Mouse (Mus musculus): ENCODE data around the gene Clptm1.
"Not testable (repeated sequence)": the region's sequence is repeated elsewhere in the genome, so short reads cannot be mapped to it uniquely, and the experiment has no call there.

The Clptm1 gene

GRCm38 (mm10) chr7:19609641-19610332 lies 55.0 kb downstream of the Clptm1 start:
- DNase-seq (ENCODE audit: low spot score in 2 of 2), result no peak

- no peak for DNase-seq (ENCODE audit: low spot score in 2 of 2)
Observed at GRCm38 (mm10) chr7:19607291-19607690, 57.5 kb downstream of the Clptm1 start.

GRCm38 (mm10) chr7:19604606-19605214 lies 60.1 kb downstream of the Clptm1 start:
- DNase-seq (ENCODE audit: low spot score in 2 of 2), result not testable (repeated sequence)

- peak; percentile 96 to 97 for DNase-seq (ENCODE audit: low spot score in 2 of 2)
Observed at GRCm38 (mm10) chr7:19603849-19604605, 60.8 kb downstream of the Clptm1 start, which contains the start of gene Clasrp. Gene Clasrp, minus strand, starts transcription at chr7:19604486.

- DNase-seq (ENCODE audit: low spot score in 2 of 2), result no peak
Observed at GRCm38 (mm10) chr7:19603055-19603454, 61.8 kb downstream of the Clptm1 start.

- no peak for DNase-seq (ENCODE audit: low spot score in 2 of 2)
Observed at GRCm38 (mm10) chr7:19600562-19600961, 64.3 kb downstream of the Clptm1 start.

- DNase-seq (ENCODE audit: low spot score in 2 of 2), result no peak
Observed at GRCm38 (mm10) chr7:19593061-19593730, 71.6 kb downstream of the Clptm1 start.

- DNase-seq (ENCODE audit: low spot score in 2 of 2), result peak; percentile 72 to 83
Observed at GRCm38 (mm10) chr7:19589917-19590316, 74.9 kb downstream of the Clptm1 start.

- DNase-seq (ENCODE audit: low spot score in 2 of 2), result peak; percentile 49 to 59
Observed at GRCm38 (mm10) chr7:19589207-19589606, 75.6 kb downstream of the Clptm1 start.

GRCm38 (mm10) chr7:19586269-19586668 lies 78.6 kb downstream of the Clptm1 start:
- DNase-seq (ENCODE audit: low spot score in 2 of 2), result no peak

Data from spleen, postnatal 36 days (tissue).